Mouse (Mus musculus) frontal cortex, postnatal 14 days (tissue): ENCODE results near the gene OR5BS1P.
A peak's percentile ranks its signal among the peaks of the same experiment; 100 is the strongest.
"Not testable (repeated sequence)": the region's sequence is repeated elsewhere in the genome, so short reads cannot be mapped to it uniquely, and the experiment has no call there.

ENCODE experiments used
- DNase-seq, 2 experiments: peaks; one replicate each; pipeline ENCODE4 v3.0.0; 2022; ENCODE audit warnings: low spot score in 2 of 2

OR5BS1P gene

GRCm38 (mm10) chr15:98506253-98506957 is 36.7 kb downstream of the OR5BS1P start:
- no peak for DNase-seq

GRCm38 (mm10) chr15:98507321-98507720 is 37.6 kb downstream of the OR5BS1P start:
- DNase-seq, result no peak

GRCm38 (mm10) chr15:98509387-98509786 is 39.7 kb downstream of the OR5BS1P start:
- DNase-seq, result no peak

GRCm38 (mm10) chr15:98510438-98511385 is 41.0 kb downstream of the OR5BS1P start:
- DNase-seq, result peak; percentile 58 to 62

GRCm38 (mm10) chr15:98511386-98511928 is 41.8 kb downstream of the OR5BS1P start:
- no peak for DNase-seq

GRCm38 (mm10) chr15:98512232-98512631 is 42.5 kb downstream of the OR5BS1P start:
- DNase-seq, result no peak

- no peak for DNase-seq
These were observed 43.2 kb downstream of the OR5BS1P start for GRCm38 (mm10) chr15:98512799-98513321.

- DNase-seq, result not testable (repeated sequence)
These were observed 44.0 kb downstream of the OR5BS1P start for GRCm38 (mm10) chr15:98513676-98514075.

GRCm38 (mm10) chr15:98514146-98514545 is 44.5 kb downstream of the OR5BS1P start:
- no peak for DNase-seq

- DNase-seq, result not testable (repeated sequence)
These were observed 45.1 kb downstream of the OR5BS1P start for GRCm38 (mm10) chr15:98514845-98515244.

GRCm38 (mm10) chr15:98517380-98518355 is 48.0 kb downstream of the OR5BS1P start:
- DNase-seq, result peak; percentile 35 to 41

GRCm38 (mm10) chr15:98521245-98521644 is 51.5 kb downstream of the OR5BS1P start:
- DNase-seq, result no peak

- DNase-seq, result no peak
These were observed 56.4 kb downstream of the OR5BS1P start for GRCm38 (mm10) chr15:98526057-98526456.

- no peak for DNase-seq
These were observed 57.5 kb downstream of the OR5BS1P start for GRCm38 (mm10) chr15:98527056-98527771.

GRCm38 (mm10) chr15:98528066-98528563 is 58.4 kb downstream of the OR5BS1P start:
- DNase-seq, result no peak
